Mouse (Mus musculus) bone marrow macrophage, adult 2 months (primary cell): ENCODE data around the gene Slc2a10. TPM values are rescaled to one million over a fixed set of nuclear protein-coding genes. Genes with fewer than 3 reads are reported as not detected.
"Not testable (repeated sequence)": the region's sequence is repeated elsewhere in the genome, so short reads cannot be mapped to it uniquely, and the experiment has no call there.

Experiments
- H3K27ac ChIP-seq: 2 replicates; pipeline ENCODE4 v1.5.1; 2012; ENCODE audit warnings: low read depth, low read length; ENCODE audit not compliant: insufficient read depth
- H3K4me1 ChIP-seq: 2 replicates; pipeline ENCODE4 v1.6.1; 2012; ENCODE audit warnings: low read length; ENCODE audit not compliant: control insufficient read depth, insufficient read depth
- H3K4me3 ChIP-seq: 2 replicates; pipeline ENCODE4 v1.5.1; 2012; ENCODE audit warnings: mild to moderate bottlenecking, low read length, moderate library complexity; ENCODE audit not compliant: insufficient read depth
- CTCF ChIP-seq: IDR thresholded peaks from 2 replicates; pipeline ENCODE4 v1.5.1; 2012; ENCODE audit warnings: low read depth, mild to moderate bottlenecking, low read length, moderate library complexity
- POLR2A ChIP-seq: IDR thresholded peaks from 2 replicates; pipeline ENCODE4 v1.6.1; 2012; ENCODE audit warnings: mild to moderate bottlenecking, low read depth, low read length, borderline replicate concordance
- polyA plus RNA-seq: library from polyadenylated mRNA; stranded (reverse); fragments of >200 nt; gene quantifications from 2 replicates; pipeline ENCODE4 v1.2.4, GENCODE M21; 2012; ENCODE audit not compliant: missing spikeins, insufficient read depth, insufficient read length

The Slc2a10 gene
- polyA plus RNA-seq, 1 experiment = 0.15 TPM

DNA sequence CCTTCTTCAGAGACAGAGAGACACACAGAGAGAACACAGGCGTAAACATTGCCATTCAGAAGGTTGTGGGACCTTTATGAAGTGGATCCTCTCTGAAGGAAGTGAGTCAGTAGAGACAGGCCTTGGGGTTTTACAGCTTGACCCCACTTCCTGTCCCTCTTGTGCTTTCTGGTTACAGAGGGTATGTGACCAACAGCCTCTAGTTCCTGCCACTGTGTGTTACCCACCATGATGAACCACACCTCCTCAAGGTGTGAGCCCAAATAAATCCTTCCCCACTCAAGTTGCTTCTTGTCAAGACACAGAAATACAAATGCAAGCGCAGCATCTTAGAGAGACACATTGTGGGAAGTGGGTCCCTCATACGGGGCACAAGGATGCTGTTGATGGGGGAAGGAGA lies 37.4 kb downstream of the Slc2a10 start:
- no peak overlapping the region for H3K27ac ChIP-seq
- H3K4me1 ChIP-seq = no peaks in the 10 kb centered on the region
- H3K4me3 ChIP-seq = no peak overlapping the region
- no peak for TF ChIP-seq CTCF
- TF ChIP-seq POLR2A = no peak

DNA sequence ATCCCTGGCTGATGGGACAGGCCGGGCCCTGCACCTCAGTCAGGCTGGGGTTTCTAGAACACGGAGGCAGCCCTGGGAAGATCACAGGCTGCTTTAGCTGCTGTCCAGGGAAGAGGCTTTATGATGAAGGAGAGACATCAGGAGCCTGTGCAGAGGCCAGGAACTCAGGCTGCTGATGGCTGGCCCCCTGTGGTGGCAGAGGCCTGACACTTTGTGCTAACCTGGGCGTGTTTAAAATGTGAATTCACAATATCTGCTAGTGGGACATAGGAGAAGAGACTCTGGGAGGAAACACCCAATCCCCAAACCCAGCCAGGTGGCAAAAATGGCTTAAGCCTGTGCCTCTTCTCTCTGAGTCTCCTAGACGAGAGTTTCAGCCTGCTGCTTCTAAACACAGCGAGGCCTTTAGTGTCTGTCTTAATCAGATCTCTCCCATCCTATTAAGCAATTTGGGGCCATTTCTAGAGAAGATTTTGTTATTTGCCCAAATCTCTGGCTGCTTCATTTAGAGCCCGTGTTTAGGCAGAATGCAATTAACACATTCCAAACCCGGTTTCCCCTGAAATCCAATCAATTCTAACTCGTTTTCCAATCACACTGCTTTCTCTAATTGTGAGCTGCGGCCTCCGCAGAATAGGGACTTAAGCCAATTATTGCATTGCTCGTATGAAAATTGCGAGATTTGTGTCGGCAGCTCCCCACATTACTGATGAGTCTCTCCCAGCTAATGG lies 39.5 kb downstream of the Slc2a10 start:
- no peak overlapping the region for H3K27ac ChIP-seq
- no peaks in the 10 kb centered on the region for H3K4me1 ChIP-seq
- H3K4me3 ChIP-seq = no peak overlapping the region
- no peak for TF ChIP-seq POLR2A
- TF ChIP-seq CTCF = no peak

DNA sequence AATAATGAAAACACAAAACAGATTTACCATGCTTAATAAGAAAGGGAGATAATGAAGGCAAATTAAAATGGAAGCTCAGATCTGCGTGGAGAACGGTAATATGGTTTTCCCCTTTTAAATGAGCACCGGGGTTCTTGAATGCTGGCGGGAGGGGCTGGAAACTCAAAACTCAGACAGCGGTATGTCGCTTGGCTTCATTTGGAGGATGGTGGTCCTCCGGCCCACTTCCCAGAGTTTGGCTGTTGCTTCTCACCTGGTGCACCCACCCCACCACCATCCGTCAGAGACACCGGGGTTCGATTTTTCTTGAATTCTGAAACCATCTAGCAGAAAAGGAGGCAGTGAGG lies 40.1 kb downstream of the Slc2a10 start:
- Histone ChIP-seq H3K4me1 (no peaks in the 10 kb centered on the region), H3K4me3 (no peak overlapping the region), H3K27ac (no peak overlapping the region)
- TF ChIP-seq POLR2A (no peak), CTCF (no peak)

DNA sequence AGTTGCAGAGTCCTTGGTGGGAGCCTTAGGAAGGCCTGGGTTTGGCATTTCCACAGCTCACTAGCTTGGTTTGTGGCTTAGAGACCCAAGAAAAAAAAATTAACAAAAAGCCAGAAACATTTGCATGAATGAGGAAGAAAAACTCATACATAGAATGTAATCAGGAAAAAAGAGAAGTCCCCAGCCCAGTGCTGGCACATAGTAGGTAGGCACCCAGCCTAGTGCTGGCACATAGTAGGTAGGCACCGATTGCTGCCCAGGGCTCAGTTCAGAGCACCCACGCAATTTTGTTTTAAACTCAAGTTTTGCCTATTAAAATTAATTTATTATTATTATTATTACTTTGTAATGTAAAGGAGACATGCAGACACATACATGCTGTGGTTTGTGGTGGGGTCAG lies 42.1 kb downstream of the Slc2a10 start:
- H3K4me1 ChIP-seq = no peaks in the 10 kb centered on the region
- H3K27ac ChIP-seq = no peak overlapping the region
- no peak overlapping the region for H3K4me3 ChIP-seq
- TF ChIP-seq POLR2A = no peak
- TF ChIP-seq CTCF = no peak

DNA sequence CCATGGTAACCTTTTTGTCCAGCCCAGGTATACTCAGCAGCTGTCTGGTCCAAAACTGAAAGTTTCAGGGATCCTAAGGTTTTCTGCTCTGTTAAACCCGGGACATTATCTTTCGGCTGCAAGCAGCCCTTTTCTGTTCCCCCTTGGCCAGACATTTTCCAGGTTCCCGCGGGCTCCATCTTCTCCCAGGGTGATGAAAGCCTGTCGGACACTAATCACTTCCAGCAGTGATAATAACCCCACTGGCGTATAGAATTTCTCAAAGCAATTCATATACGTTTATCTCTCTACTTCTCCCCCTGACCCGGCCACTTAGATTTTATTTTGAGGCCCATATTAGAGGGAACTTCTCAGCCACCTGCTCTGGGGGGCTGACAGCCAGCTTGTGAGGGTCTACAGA lies 42.8 kb downstream of the Slc2a10 start:
- Histone ChIP-seq H3K4me3 (no peak overlapping the region), H3K4me1 (no peaks in the 10 kb centered on the region)
- TF ChIP-seq POLR2A (no peak), CTCF (no peak)

DNA sequence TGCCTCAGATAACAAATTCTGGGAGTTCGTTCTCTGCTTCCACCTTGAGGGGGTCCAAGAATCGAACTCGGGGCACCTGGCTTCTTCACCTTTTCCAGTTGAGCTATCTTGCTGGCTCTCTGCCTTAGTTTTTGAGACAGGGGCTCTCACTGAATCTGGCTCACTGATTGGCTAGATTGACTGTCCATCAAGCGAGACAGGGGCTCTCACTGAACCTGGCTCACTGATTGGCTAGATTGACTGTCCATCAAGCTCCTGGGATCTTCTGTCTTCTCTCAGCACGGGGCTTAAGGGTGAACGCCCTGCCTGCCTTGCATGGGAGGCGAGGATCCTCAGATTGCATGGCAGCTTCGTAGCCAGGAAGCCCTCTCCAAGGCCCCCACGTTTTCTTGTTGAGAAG lies 43.8 kb downstream of the Slc2a10 start:
- Histone ChIP-seq H3K4me3 (no peak overlapping the region), H3K27ac (no peak overlapping the region), H3K4me1 (no peaks in the 10 kb centered on the region)
- TF ChIP-seq CTCF (no peak), POLR2A (no peak)

More for the DNA sequence above, 42.8 kb downstream of the Slc2a10 start:
- no peak overlapping the region for H3K27ac ChIP-seq

DNA sequence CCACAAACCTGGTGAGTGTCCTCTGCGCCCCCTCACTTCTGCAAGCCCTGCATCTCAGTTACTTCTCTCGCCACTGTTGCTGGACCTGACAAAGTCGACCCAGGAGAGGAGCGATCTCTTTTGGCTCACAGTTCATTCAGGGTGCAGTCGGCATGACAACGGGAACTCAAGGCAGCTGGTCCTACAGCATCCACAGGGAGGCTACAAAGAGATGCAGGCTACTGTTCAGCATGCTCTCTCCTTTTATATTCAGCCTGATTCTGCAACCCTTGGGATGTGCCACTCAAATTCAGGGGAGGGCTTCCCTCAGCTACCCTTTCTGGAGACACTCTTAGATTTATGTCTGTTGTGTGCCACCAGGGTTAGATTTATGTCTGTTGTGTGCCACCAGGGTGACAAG lies 45.0 kb downstream of the Slc2a10 start:
- Histone ChIP-seq H3K4me1 (no peaks in the 10 kb centered on the region), H3K27ac (no peak overlapping the region), H3K4me3 (no peak overlapping the region)
- TF ChIP-seq CTCF (no peak), POLR2A (no peak)

DNA sequence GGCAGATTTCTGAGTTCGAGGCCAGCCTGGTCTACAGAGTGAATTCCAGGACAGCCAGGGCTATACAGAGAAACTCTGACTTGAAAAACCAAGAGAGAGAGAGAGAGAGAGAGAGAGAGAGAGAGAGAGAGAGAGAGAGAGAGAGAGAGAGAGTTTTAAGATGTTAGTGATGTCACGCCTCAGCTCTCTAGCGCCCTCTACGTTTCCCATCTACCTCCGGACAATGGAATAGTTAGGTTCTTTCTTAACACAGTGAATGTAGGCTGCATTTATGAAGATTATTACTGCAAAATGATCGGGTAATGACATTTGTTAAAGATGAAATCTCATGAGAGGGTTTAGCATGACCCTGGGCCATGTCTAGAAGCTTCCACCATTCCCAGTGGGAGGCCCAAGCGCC lies 46.8 kb downstream of the Slc2a10 start:
- H3K27ac ChIP-seq = not testable (repeated sequence)

DNA sequence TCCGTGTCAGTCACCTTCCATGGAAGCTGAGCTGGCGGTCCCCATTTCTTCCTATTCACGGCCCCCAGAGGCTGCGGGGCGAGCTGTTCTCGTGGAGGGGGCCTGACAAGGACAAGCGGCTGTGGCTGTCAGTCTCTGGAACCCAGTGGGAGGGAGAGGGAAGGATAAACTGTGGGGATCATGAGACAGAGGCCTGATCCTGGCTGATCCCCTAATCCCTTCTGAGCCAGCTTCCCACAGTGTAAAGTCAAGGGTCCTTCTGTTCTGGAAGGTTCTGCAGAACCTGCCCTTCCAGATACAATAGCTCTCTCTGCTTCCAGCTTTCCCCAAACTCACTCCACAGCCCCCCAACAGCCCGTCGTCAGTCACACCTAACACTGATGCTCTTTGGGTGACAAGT lies 50.5 kb downstream of the Slc2a10 start:
- H3K4me3 ChIP-seq = no peak overlapping the region
- H3K4me1 ChIP-seq = no peaks in the 10 kb centered on the region
- H3K27ac ChIP-seq = no peak overlapping the region
- no peak for TF ChIP-seq POLR2A
- TF ChIP-seq CTCF = no peak

More for the DNA sequence above, 46.8 kb downstream of the Slc2a10 start:
- not testable (repeated sequence) for H3K4me1 ChIP-seq, H3K4me3 ChIP-seq

DNA sequence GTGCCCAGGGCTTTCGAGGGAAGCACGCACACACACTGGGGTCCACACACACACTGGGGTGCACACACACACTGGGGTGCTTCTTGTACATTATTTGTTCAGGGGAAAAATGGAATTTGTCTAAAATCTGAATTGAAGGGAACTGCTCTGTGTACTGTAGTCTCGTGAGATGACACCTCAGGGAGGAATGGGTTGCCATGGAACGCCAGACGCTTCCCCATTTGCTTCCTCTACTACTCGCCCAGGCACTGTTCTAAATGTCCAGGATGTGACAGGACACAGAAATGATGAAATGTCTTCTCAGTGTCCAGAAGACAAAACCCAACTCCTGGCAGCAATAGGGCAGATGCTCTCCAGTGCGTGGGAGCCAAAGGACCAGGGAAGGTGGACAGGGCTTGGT lies 53.7 kb downstream of the Slc2a10 start:
- Histone ChIP-seq H3K4me1 (no peaks in the 10 kb centered on the region), H3K27ac (no peak overlapping the region), H3K4me3 (no peak overlapping the region)
- no peak for TF ChIP-seq CTCF
- TF ChIP-seq POLR2A = no peak

DNA sequence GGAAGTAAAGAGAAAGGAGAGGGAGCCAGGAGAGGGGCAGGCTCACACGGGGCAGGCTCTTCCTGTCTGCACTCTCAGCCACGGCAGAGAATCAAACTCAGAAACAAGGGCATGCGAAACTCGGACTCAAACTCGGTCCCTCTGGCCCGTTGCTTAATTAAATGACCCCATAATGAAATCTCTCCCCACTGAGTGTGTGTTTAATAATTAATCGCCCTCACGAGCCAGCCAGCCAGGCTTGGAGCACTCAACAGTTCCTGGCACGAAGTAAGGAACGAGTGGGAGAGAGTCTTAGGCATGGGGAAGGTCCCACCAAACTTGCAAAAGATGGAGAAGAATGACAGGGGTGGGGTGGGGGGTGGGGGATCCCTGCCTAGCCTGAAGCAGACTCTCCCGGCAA lies 55.3 kb downstream of the Slc2a10 start:
- H3K4me3 ChIP-seq = no peak overlapping the region
- H3K27ac ChIP-seq = no peak overlapping the region
- no peaks in the 10 kb centered on the region for H3K4me1 ChIP-seq
- no peak for TF ChIP-seq POLR2A
- TF ChIP-seq CTCF = no peak
